Mouse (Mus musculus): ENCODE results near the gene Frat1. TPM values are rescaled to one million over a fixed set of nuclear protein-coding genes. Genes with fewer than 3 reads are reported as not detected.

The Frat1 gene
- polyA plus RNA-seq, 1 experiment = 13.2 TPM

DNA sequence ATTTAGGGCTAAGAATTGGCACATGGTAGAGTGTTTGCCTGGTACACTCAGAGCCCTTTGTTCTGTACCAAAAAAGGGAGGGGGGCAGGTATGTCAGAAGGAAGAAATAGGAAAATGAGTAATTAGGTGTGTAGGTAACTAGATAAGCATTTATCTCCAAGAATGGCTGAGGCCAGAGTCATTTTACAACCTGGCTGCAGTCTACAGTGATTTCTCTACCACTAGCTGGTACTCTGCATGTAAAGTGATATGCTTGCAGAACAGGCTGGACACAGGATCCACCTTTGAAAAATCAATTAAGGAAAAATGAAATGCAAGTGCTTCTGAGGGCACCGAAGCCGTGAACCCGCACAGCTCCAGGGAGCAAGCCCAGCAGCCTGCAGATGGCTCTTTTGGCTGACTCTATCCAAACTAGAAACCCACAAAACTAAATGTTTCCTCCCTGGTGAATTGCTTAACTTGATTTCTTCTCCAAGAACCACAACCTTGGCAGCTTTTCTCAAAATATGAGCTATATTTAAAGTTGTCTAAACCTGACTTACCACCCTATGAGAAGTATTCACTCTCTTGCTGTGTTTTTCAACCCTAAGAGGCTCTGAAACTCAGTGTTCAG is 33.5 kb upstream of the Frat1 start:
- Histone ChIP-seq H3K4me1 (ENCODE audit: control insufficient read depth, insufficient read depth, low read length) (no peaks in the 10 kb centered on the region), H3K27me3 (ENCODE audit: control insufficient read depth, insufficient read depth, low read length) (no peaks in the 10 kb centered on the region), H3K27ac (ENCODE audit: insufficient read depth, low read length) (no peak overlapping the region), H3K4me3 (replicated peaks; ENCODE audit: insufficient read depth, low read depth, low read length) (no peak overlapping the region)
- DNase-seq = no peak
- 38% methylated on average over 3 of the region's 3 CpGs for WGBS
- TF ChIP-seq CTCF (IDR thresholded peaks at IDR 0.05; ENCODE audit: borderline replicate concordance, insufficient read depth, low read depth, low read length) (no peak), POLR2A (IDR thresholded peaks at IDR 0.05; ENCODE audit: borderline replicate concordance, insufficient read depth, low read length) (no peak)

DNA sequence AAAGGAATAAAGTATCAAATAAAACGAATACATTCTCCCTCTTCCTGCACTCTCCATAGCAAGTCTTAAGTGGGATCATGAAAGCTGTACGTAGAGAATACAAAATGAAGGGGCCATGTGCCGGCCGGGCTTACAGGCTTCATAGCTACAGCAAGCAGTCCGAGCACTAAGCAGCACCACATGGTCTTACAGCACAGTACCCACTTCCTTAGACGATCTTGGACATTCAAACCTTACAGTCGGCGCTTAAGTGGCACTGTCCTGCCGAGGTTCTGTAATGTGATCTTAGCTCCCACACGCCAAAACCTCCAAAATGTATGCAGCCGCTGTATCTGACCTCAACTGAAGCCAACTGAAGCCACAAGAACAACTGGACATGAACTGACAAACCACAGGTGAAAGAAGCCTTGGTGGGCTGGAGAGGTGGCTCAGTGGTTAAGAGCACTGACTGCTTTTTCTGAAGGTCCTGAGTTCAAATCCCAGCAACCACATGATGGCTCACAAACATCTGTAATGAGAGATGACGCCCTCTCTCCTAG is 32.9 kb upstream of the Frat1 start:
- DNase-seq = no peak
- WGBS = 87% methylated on average over 12 of the region's 12 CpGs
- no peak overlapping the region for H3K4me3 ChIP-seq (replicated peaks; ENCODE audit: insufficient read depth, low read depth, low read length)
- H3K27me3 ChIP-seq (ENCODE audit: control insufficient read depth, insufficient read depth, low read length) = no peaks in the 10 kb centered on the region
- TF ChIP-seq CTCF (IDR thresholded peaks at IDR 0.05; ENCODE audit: borderline replicate concordance, insufficient read depth, low read depth, low read length) (no peak), POLR2A (IDR thresholded peaks at IDR 0.05; ENCODE audit: borderline replicate concordance, insufficient read depth, low read length) (no peak)
- H3K27ac ChIP-seq (ENCODE audit: insufficient read depth, low read length) = no peak overlapping the region
- H3K4me1 ChIP-seq (ENCODE audit: control insufficient read depth, insufficient read depth, low read length) = no peaks in the 10 kb centered on the region

DNA sequence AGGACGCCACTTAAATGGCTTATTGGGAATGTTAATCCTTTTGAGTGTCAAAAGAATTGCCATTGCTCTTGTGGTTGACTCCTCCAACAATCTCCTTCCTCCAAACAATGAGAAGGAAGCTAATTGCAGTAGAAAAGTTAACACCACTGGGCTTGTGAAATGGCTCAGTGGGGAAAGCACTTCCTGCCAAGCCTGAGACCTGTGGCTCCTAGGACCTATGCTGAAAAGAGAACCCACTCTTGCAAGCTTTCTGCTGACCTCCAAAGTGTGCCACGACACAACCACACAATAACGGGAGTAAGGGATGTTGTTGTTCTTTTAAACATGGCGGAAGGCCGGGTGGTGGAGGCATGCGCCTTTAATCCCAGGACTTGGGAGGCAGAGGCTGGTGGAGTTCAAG is 32.2 kb upstream of the Frat1 start:
- no peak for DNase-seq
- TF ChIP-seq POLR2A (IDR thresholded peaks at IDR 0.05; ENCODE audit: borderline replicate concordance, insufficient read depth, low read length) (no peak), CTCF (IDR thresholded peaks at IDR 0.05; ENCODE audit: borderline replicate concordance, insufficient read depth, low read depth, low read length) (no peak)
- 96% methylated on average over 6 of the region's 6 CpGs for WGBS

DNA sequence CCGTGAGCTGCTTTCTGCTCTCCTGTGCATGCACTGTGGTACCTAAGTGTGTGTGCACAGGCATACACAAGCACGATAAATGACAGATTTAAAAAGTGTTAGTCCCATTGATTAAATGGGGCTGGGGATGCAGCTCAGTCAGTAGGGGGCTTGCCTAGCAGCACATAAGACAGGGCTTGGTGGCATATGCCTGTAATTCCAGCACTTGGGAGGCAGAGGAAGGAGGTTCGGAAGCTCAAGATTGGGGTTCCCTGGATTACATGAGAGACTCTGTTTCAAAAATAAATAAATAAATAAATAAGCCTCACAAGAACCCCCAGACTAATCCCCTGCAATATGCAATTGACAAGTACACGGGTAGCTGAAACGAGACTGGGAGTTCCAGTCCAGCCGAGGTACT is 29.3 kb upstream of the Frat1 start:
- no peak overlapping the region for H3K4me3 ChIP-seq (replicated peaks; ENCODE audit: insufficient read depth, low read depth, low read length)
- WGBS = 32% methylated on average over 6 of the region's 6 CpGs
- H3K4me1 ChIP-seq (ENCODE audit: control insufficient read depth, insufficient read depth, low read length) = no peaks in the 10 kb centered on the region
- DNase-seq = no peak
- H3K27me3 ChIP-seq (ENCODE audit: control insufficient read depth, insufficient read depth, low read length) = no peaks in the 10 kb centered on the region
- no peak for TF ChIP-seq CTCF (IDR thresholded peaks at IDR 0.05; ENCODE audit: borderline replicate concordance, insufficient read depth, low read depth, low read length)
- no peak for TF ChIP-seq POLR2A (IDR thresholded peaks at IDR 0.05; ENCODE audit: borderline replicate concordance, insufficient read depth, low read length)
- no peak overlapping the region for H3K27ac ChIP-seq (ENCODE audit: insufficient read depth, low read length)

More for the DNA sequence above, 32.2 kb upstream of the Frat1 start:
- Histone ChIP-seq H3K27ac (ENCODE audit: insufficient read depth, low read length) (no peak overlapping the region), H3K27me3 (ENCODE audit: control insufficient read depth, insufficient read depth, low read length) (no peaks in the 10 kb centered on the region), H3K4me1 (ENCODE audit: control insufficient read depth, insufficient read depth, low read length) (no peaks in the 10 kb centered on the region), H3K4me3 (replicated peaks; ENCODE audit: insufficient read depth, low read depth, low read length) (no peak overlapping the region)

DNA sequence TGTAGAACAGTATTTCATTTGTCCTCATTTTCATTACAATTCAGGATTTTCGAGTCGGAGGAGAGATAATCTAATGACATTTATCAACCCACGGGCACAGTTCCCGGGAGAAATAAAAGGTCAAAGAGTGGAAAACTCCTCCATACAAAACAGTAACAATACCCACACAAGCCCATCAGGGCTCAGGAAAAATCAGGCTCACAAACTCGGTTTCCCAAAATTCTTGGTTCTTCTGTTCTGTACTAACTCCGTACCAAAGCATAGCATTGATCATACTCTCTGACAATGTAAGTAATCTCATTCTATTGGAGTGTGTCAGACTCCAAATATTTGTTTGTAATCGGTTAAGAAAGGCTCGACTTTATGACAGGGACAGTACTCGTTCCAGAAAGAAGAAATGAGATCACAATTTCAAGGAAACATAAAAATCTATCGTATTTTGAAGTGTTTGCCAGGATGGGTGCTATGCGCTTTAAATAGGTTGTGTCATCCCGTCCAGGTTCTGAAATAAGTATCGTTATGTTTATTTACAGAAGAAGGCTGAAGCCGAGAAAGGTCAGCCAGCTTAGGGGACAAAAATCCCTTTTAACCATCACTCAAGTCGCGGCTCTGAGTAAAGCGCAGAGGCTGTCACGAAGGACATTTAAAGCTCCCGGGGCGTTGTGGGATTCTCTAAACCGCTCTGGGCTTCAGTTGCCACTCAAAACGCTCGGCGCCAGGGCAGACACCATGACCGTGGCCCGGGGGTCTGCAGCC is 28.6 kb upstream of the Frat1 start:
- no peak for DNase-seq
- WGBS = under 1% methylated on average over 26 of the region's 26 CpGs
- H3K4me3 ChIP-seq (replicated peaks; ENCODE audit: insufficient read depth, low read depth, low read length) = peak overlapping the region; percentile 63
- TF ChIP-seq CTCF (IDR thresholded peaks at IDR 0.05; ENCODE audit: borderline replicate concordance, insufficient read depth, low read depth, low read length) = no peak
- no peak for TF ChIP-seq POLR2A (IDR thresholded peaks at IDR 0.05; ENCODE audit: borderline replicate concordance, insufficient read depth, low read length)
- H3K4me1 ChIP-seq (ENCODE audit: control insufficient read depth, insufficient read depth, low read length) = no peaks in the 10 kb centered on the region
- no peak overlapping the region for H3K27ac ChIP-seq (ENCODE audit: insufficient read depth, low read length)
- no peaks in the 10 kb centered on the region for H3K27me3 ChIP-seq (ENCODE audit: control insufficient read depth, insufficient read depth, low read length)

DNA sequence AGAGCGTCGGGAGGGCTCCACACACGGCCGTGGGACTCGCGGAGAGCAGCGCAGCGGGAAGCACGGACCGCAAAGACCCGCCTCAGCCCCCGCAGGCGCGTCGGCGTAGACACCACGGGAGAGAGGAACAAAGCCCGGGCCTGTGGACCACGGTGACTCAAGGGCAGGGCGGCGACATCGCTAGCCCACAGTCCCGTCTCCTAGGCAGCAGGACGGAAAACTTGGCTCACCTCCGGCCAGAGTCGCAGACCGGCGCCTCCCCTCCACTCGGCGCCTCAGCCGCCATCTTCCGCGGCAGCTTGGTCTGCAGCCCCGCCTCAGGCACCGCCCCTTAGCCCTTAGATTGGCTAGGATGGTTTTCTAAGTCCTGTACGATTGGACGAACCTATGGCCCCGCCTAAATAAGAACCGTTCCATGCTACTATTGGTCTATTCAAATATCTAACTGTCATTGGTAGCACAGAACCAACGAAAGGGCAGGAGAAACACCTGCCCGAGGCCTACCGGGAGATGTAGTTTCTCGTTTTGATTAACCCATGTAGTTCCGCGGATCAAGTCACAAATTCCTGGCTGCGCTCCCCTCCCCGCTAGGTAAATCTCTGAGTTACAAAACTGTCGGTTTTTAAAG is 27.9 kb upstream of the Frat1 start, which contains the start of gene Arhgap19:
Arhgap19 (minus strand) TSS at position 306 of the 628 bp plus-strand sequence.
- peak; percentile 88 to 95 for DNase-seq
- under 1% methylated on average over 48 of the region's 48 CpGs for WGBS
- TF ChIP-seq CTCF (IDR thresholded peaks at IDR 0.05; ENCODE audit: borderline replicate concordance, insufficient read depth, low read depth, low read length) (no peak), POLR2A (IDR thresholded peaks at IDR 0.05; ENCODE audit: borderline replicate concordance, insufficient read depth, low read length) (peak; percentile 38; the same call in 1 of the 2 replicates)
- Histone ChIP-seq H3K4me1 (ENCODE audit: control insufficient read depth, insufficient read depth, low read length) (no peaks in the 10 kb centered on the region), H3K27me3 (ENCODE audit: control insufficient read depth, insufficient read depth, low read length) (no peaks in the 10 kb centered on the region), H3K4me3 (replicated peaks; ENCODE audit: insufficient read depth, low read depth, low read length) (peak within 1 kb of the TSS; percentile 63), H3K27ac (ENCODE audit: insufficient read depth, low read length) (no peak within 1 kb of the TSS)

DNA sequence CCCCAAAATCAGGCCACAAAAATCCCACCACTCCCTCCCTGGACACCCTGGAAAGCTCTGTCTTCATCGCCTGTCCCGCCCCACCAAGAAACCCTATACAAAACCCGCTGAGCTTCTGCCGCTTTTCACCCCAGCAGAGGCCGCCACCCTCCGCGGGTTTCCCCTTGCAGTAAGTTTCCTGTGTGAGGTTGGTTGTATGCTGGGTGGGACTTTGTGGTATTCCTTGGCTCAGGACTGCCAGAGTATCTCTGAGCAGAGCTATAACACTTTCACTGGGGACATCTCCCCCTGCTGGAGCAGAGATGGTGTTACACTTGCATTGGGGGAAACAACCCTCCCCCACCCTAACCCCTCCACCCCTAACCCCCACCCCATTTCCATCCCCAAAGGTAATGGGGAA is 26.4 kb upstream of the Frat1 start:
- Histone ChIP-seq H3K27ac (ENCODE audit: insufficient read depth, low read length) (no peak overlapping the region), H3K4me3 (replicated peaks; ENCODE audit: insufficient read depth, low read depth, low read length) (no peak overlapping the region), H3K4me1 (ENCODE audit: control insufficient read depth, insufficient read depth, low read length) (no peaks in the 10 kb centered on the region), H3K27me3 (ENCODE audit: control insufficient read depth, insufficient read depth, low read length) (no peaks in the 10 kb centered on the region)
- TF ChIP-seq CTCF (IDR thresholded peaks at IDR 0.05; ENCODE audit: borderline replicate concordance, insufficient read depth, low read depth, low read length) (no peak), POLR2A (IDR thresholded peaks at IDR 0.05; ENCODE audit: borderline replicate concordance, insufficient read depth, low read length) (no peak)
- WGBS = 52% methylated on average over 7 of the region's 7 CpGs
- DNase-seq = no peak

All from cerebellum, adult 2 months (tissue).